Mouse (Mus musculus) layer of hippocampus, adult 11-12 months (tissue): ENCODE measurements around the gene Trpm1.

ENCODE experiments used
- DNase-seq: peaks from one replicate; pipeline ENCODE4 v3.0.0; 2022; ENCODE audit warnings: low spot score

Trpm1 gene

GRCm38 (mm10) chr7:64289416-64289815 lies 135.8 kb downstream of the Trpm1 start:
- no peak for DNase-seq

- DNase-seq: no peak
Observed at GRCm38 (mm10) chr7:64290431-64290830, 136.8 kb downstream of the Trpm1 start.

DNA sequence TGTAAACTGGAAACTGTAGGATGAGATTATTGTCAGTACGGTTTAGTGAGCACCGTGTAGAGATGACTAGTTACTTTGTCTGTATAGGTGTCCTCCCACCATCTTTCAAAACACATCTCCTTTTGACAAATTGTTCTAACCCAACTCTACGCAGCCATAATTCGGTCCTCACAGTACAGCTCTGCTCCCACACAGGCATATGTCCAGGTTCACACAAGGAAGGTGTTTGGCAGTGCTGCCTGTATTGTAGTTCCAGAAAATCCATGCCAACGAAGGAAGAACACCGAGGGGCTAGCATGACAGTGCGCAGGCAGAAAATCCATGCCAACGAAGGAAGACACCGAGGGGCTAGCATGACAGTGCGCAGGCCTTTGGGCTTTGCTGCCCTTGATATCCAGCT lies 138.1 kb downstream of the Trpm1 start:
- DNase-seq: peak; percentile 22

- no peak for DNase-seq
Observed at GRCm38 (mm10) chr7:64296286-64297010, 142.8 kb downstream of the Trpm1 start.

GRCm38 (mm10) chr7:64310241-64310640 lies 156.6 kb downstream of the Trpm1 start:
- no peak for DNase-seq

GRCm38 (mm10) chr7:64310756-64311155 lies 157.1 kb downstream of the Trpm1 start:
- no peak for DNase-seq

- no peak for DNase-seq
Observed at GRCm38 (mm10) chr7:64312811-64313210, 159.2 kb downstream of the Trpm1 start.
